Mouse (Mus musculus) bone marrow macrophage, adult 2 months (primary cell): ENCODE data around the gene Ctsw.

Experiments
- CTCF ChIP-seq: IDR thresholded peaks from 2 replicates; pipeline ENCODE4 v1.5.1; 2012; ENCODE audit warnings: low read depth, mild to moderate bottlenecking, low read length, moderate library complexity
- POLR2A ChIP-seq: IDR thresholded peaks from 2 replicates; pipeline ENCODE4 v1.6.1; 2012; ENCODE audit warnings: mild to moderate bottlenecking, low read depth, low read length, borderline replicate concordance

GRCm38 (mm10) chr19:5494314-5494713 is 26.0 kb upstream of the Ctsw start:
- no peak for TF ChIP-seq CTCF
- no peak for TF ChIP-seq POLR2A
